Mouse (Mus musculus): ENCODE data around the gene Cdk8.

Gene Cdk8

DNA sequence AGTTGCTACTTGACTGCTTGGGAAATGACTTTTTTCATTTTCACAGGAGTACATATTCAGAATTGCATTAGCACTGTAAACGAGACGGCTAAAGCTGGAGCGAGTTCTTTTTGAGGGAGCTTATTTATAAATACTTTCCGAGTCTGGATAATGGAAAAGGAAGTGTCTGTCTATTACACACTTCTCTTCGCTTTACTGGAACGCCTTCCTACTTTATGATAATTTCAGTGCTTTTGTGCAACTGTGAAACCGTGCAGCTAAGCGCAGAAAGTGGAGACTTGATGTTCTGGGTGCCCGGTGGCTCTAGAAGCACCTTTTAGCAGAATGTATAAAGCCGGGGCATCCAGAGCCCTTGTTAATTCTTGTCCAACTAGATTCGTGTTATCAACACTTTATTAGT lies 1.8 kb downstream of the Cdk8 start:
- DNase-seq (ENCODE audit: low read depth) = no peak

DNA sequence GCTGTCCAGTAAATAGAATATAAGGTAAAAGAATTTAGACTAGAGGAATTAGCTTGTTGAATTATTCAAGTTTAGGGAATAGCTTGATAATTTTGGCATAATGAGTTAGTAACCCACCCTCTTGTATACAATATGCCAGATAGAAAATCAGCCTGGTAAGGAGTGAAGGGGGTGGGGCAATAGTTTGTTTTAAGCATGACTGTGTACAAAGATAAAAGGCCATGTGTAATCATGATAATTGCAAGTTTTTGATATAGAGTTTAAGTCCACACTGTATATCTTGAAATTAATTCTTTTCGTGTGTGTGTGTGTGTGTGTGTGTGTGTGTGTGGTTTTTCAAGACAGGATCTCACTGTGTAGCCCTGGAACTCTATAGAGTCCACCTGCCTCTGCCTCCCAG lies 3.3 kb downstream of the Cdk8 start:
- DNase-seq (ENCODE audit: low read depth) = no peak

DNA sequence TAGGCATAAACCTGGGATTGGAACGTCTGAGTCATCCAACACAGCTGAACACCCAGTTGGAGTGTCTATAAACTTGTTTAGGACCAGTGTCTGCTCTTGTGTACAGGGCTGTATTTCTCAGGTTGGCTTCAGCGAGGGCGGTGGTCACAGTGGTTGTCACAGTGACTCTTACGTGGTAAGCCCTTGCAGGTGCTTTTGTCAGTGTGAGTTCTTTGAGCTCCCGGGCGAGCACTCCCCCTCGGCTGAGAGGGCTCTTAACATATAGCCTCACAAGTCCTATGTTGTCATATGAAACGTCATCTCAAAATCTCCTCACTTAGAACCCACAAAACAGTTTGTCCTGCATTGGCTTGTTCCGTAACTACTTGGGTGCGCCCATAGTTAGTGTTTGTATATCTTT lies 7.2 kb downstream of the Cdk8 start:
- peak; percentile 35 for DNase-seq (ENCODE audit: low read depth)

DNA sequence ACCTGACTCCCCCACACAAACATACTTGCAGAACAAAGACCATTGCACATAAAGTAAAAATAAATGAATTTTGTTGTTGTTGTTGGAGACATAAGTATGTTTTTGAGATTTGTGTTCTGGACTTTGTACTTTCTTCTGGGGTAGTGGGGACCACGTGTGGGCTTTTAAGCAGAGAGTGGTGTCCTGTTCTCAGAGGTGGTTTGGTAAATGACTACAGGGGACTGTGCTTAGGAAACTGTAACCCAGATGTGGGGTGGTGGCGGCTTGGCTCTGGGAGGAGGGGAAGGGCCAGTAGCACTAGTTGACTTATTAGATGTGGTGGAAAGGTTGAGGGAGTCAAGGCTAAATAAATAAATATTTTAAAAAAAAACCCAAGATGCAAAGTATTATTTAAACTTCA lies 9.7 kb downstream of the Cdk8 start:
- DNase-seq (ENCODE audit: low read depth) = no peak

DNA sequence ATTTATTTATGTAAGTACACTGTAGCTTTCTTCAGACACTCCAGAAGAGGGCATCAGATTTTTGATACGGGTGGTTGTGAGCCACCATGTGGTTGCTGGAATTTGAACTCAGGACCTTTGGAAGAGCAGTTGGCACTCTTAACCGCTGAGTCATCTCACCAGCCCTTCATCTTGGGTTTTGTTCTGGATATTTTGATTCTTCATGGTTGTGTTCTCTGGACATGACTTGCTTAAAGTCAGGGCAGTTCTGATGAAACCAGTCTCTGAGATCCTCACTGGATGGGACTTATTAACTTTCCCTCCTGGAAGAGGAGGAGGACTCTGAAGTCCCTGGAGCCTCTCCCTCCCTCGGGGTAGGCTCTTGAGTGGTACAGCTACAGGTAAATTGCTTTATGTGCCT lies 10.2 kb downstream of the Cdk8 start:
- peak; percentile 69 for DNase-seq (ENCODE audit: low read depth)

DNA sequence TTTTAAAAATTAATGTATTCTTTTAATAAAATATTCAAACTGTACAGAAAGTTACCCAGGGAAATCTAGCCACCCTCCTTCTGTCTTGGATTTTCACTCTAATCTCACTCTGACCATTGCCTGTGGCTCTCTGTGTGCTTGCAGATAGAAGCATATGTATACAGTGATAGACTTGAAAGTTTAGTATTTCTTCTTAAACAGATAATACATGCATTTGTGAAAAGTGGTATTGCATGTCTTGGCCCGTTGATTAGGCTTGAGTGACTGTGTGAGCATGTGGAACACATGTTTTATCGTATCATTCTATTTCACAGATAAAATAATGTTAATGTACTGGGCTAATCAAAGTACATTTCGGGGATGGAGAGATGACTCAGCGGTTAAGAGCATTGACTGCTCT lies 14.2 kb downstream of the Cdk8 start:
- no peak for DNase-seq (ENCODE audit: low read depth)

DNA sequence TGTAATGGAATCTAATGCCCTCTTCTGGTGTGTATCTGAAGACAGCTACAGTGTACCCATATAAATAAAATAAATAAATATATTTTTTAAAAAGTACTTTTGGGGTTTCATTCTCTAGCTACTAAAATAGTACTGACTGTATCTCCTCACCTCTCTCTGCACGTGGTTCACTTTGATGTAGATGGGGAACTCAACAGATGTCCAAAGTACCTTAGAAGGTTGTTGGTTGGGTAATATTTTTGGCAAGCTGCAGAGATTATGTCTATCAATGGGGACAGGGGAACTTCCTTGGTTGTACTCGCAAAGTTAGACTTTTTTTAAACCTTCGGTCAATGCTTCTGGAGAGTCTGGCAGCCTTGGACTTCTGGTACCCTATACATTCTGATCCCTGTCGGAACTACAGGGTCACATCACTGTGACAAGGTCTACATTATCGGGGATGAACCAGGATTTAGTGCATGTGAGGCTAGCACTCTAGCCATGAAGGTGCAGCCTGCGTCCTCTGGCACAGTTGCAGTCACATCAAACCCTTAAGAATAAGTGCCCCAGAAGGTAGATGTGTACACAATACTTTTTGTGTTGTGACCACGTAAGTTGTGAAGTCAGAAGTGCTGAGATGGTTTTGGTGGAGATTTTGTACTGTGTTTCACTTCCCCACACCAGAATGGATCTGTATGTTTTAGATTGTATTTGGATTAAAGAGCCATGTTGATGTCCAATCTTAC lies 14.8 kb downstream of the Cdk8 start:
- no peak for DNase-seq (ENCODE audit: low read depth)

DNA sequence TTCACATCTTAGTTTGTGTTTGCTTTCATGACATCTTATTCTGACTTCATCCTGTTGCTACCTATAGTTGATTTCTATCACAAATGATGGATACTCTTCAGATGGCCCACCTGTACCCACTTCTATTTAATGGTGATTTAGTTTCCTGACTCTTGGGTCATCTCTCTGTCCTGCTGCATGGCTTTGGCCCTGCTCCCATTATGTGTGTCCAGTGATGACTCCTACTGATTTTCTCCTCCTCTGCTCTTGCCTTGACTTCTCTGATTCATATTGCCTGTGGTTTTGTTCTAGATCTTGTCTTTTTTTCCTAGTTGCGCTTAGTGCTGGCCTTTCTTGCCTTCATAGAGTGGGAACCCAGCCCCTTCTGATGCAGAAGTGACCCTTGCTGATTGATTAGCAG lies 15.4 kb downstream of the Cdk8 start:
- DNase-seq (ENCODE audit: low read depth) = no peak

DNA sequence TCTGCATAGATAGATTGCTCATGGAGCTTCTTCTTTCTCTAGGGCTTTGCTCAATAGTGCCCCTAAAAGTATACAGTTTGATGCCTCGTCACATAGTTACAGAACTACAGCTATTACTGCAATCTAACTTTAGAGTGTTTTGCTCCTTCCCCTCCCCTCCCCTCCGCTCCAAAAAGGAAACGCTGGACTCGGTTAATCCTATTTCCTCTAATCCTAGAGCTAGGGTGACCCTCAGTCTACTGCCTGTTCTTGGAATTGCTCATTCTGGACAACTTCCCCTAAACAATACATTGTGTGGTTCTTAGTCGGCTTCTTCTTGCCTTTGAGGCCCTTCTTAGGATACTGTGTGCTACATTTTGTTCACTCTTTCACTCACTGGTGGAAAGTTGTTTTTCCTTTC lies 16.7 kb downstream of the Cdk8 start:
- DNase-seq (ENCODE audit: low read depth) = no peak

DNA sequence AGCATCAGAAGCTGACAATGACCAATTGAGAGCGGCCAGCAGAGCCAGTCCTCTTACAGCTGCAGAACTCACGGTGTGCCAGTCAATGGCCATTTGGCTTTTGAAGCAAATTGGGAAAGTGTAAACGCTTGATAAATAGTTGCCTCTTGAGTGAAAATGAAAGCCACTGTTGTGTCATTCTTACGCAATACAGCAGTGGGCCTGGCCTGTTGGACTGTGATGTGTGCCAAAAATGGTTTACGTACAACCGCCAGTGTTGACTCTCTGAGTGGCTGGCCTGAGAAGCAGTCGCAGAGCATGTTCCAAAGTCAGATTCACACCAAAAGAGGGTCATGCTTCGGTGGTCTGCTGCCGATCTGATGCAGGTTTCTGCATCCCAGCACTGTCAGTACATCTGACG lies 17.7 kb downstream of the Cdk8 start:
- DNase-seq (ENCODE audit: low read depth) = peak; percentile 68

DNA sequence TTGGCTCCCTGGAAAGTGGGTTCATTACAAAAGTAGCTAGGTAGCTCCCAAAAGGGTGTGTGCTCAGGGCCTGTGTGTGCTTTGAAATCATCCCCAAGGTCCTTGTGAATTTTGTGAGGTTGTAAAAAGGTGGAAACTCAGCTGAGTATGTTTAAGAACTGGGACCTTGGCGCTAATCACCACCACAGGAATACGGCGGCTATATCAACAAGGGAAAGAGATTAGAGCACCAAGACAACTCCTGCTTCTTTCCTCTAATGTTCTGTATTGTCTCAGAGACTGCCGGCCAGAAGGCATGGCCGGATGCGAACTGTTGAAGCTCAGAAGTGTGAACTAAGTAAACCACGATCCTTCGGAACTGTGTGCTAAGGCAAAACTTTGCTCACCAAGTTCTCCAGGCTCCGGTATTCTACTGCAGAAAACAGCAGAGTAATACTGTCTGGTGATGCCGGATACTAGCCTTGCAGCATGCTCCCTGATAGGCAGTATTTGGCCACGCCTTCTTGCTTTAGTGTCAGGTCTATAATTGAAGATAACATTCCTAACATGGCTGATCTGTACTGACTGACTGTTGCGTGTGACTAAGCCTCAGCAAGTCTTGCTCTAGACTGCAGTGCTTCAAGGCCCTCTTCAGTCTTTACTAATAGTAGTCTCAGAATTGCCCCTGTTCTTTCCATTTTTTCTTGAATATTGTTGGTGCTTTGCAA lies 19.5 kb downstream of the Cdk8 start:
- no peak for DNase-seq (ENCODE audit: low read depth)

DNA sequence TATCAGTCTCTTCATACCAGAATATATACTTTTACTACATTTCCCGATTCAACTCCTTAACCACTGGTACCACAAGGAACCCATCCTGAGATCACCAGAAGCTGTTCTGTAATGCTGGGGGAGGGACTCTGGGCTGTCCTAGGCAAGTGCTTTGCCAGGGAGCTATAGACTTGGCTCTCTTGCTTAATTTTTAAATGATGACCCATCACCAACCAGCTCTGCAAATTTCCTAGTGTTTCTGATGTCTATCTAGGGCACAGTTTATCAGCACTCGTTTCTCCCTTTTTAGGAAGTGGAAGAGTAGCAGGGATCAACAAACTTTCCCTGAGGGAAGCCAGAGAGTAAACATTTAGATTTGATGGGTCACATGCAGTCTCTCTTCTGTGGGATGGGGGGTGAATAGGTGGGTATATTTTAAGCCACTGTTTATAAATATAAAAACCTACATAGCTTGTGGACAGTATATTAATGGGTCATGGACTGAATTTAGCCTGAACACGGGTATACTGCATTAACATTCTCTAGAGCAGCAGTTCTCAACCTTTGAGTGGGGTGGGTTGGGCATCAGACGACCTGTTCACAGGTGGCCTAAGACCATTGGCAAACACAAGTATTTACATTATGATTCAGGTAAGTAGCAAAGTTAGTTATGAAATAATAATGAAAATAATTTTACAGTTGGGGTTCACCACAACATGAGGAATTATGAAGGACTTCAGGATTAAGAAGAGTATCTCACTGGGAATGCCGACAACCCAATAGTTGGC lies 20.8 kb downstream of the Cdk8 start:
- peak; percentile 31 for DNase-seq (ENCODE audit: low read depth)

DNA sequence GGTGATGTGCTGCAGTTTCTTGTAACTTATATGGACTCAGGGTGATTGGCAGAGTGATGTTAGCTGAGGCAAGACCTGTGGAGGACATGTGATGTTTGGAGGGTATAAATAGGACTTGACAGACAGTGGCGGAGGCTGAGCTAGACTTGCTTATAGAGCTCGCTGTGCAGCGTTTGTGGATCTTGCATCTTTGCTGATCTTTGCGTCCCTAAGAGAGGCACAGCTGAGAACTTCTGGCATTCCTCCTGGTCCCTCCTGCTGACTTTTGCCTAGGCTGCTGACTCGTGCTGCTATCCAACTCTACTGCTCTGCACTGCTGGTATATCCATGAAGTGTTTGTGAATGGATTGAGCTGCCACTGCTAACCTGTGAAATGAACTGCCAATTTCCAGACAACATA lies 22.6 kb downstream of the Cdk8 start:
- no peak for DNase-seq (ENCODE audit: low read depth)

DNA sequence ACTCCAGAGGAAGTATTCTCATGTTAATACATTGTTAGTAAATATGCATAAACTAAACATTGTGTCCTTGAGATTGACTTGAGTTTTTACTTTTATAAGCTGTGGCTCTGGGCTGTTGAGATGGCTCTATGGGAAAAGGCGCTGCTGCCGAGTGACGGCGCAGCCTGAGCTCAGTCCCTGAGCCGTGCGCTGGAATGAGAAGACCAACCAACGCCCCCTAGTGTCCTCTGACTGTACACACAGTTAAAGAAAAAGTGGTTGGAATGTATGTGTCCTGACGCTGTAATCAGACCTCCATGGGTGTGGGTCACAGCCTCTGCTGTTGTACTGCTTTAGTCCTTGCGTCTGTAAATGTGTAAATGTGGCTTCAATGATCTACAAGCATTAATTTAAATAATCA lies 29.0 kb downstream of the Cdk8 start:
- DNase-seq (ENCODE audit: low read depth) = no peak

DNA sequence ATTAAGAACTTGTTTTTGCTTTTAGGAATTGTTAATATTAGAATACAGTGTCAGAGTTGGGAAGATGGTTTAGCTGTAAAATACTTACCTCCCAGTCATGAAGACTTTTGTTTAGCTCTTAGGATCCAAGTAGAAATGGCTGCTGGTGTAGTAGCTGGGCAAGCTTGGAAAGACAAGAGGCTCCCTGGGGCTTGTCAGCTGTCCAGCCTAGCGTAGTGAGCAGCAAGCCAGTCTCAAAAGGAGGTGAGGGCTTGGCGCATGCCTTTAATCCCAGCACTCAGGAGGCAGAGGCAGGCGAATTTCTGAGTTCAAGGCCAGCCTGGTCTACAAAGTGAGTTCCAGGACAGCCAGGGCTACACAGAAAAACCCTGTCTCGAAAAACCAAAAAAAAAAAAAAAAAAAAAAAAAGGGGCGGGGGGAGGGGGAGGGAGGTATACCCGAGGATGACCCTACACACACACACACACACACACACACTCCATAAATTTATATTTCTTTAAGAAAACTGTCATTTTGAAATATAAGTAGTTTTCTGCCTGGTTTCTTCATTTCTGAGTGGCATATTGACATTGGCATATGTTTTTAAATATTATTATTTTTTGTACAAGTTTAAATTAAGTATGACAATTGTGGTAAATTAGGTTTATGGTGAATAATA lies 35.0 kb downstream of the Cdk8 start:
- DNase-seq (ENCODE audit: low read depth) = no peak

DNA sequence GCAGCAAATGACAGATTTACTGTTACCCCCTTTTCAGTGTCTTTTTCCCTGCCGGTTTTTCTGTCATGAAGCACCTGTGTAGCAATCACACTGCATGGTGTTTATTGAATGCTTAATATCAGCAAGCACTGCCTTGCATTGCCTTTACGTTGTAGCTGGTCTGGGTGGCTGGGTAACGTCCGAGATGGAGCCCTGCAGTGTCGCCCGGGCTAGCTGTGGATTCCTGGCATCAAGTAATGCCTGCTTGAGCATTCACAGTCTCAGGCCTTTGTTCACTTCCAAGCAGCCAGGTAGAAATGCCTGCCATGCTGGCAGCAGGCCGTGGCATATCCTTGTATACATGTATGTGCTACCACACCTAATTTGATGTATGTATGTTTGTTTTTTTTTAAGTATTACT lies 36.7 kb downstream of the Cdk8 start:
- no peak for DNase-seq (ENCODE audit: low read depth)

DNA sequence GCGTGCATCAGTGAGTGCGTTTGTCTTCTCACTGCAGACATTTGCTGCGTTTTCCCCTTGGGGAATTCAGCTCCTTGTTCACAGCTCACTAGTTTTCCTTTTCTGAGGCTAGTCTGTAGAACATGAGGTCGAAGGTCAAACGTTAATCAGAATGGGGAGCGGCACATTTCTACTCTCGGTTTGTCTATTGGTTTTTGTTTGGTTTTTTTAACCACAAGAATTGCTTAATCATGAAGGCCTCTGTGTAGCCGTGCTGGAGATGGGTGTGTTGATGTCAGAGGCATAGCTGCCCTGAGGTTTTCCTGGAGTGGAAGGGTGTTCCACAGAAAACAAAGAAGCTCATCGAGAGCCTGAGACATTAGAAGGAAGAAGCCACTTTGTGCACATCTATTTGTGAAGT lies 39.6 kb downstream of the Cdk8 start:
- DNase-seq (ENCODE audit: low read depth) = peak; percentile 9

DNA sequence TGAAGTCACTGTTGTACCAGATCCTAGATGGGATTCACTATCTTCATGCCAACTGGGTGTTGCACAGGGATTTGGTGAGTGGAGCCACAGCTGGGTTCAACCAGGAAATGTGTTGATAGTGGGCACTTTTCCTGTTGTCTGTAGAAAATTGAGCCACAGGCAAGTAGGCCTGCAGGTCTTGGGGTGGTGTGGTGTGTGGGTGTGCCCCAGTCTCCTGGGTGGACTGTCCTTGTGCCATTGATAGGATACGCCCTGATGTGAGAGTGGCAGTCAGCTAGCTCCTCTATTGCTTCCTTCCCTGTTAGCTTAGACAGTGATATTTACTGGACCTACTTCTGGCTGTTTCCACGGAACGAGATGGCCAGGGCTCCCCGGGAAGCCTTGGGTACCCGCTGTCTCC lies 40.6 kb downstream of the Cdk8 start:
- DNase-seq (ENCODE audit: low read depth) = no peak

DNA sequence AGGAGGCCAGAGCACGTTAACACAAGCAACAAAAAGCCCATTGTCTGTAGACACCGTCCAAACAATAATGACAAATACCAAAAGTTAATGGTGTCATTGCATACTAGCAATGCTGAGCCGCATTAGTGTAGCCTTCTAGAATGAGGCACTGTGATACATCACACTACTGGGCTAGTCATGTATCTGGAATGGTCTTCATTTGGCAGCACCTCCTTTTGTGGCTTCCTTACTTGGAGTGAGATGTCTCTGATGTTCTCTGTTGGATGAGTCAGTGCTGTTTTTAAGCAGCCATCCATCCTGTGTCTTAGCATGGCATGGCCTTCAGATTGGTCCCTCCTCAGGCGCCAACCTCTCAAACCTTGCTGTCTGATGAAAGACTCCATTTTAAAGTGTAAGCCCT lies 42.1 kb downstream of the Cdk8 start:
- peak; percentile 62 for DNase-seq (ENCODE audit: low read depth)

DNA sequence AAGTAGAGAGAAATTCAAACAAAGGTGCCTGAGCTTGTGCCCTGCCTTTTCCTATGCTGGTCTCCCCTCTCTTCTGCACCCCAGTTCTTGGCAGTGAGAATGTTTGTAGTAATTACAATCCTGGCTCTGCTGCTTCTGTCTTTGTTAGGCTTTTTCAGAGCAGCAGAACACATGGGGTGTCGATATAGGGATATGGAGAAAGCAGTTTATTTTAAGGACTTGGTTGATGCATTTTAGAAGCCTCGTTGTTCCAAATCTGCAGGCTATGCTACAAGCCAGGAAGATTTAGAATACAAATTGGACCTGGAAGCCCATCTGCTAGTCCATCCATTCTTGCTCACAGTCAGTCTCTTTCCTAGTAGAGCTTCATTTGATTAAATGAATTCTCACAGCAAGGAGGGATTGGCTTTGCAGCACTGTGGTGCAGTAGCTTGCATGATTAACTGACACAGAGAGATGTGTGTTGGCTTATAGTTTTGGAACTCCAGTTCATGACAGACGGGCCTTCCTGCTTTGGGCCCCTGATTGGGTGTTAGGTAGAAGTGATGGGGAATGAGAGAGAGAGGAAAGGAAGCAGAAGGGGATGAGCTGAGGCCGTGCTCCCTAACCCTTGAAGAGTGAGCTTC lies 43.5 kb downstream of the Cdk8 start:
- DNase-seq (ENCODE audit: low read depth) = no peak

DNA sequence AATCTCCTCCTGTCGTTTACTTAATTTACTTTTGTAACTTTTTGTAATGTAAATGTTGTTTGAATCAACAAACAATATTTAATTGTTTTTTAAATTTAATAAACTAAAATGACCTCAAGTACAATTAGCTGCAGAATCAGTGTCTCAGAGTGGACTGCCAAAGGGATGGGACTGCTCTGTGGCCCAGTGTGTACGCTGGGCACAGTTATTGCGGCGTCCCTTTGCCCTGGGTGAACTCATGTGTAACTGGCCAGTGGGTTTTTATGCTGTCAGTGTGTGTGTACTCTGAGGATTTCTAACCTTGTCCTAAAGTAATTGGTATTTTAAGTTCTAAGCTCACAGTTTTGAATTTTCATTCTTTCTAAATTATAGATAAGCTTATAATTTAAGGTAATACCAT lies 46.5 kb downstream of the Cdk8 start:
- no peak for DNase-seq (ENCODE audit: low read depth)

DNA sequence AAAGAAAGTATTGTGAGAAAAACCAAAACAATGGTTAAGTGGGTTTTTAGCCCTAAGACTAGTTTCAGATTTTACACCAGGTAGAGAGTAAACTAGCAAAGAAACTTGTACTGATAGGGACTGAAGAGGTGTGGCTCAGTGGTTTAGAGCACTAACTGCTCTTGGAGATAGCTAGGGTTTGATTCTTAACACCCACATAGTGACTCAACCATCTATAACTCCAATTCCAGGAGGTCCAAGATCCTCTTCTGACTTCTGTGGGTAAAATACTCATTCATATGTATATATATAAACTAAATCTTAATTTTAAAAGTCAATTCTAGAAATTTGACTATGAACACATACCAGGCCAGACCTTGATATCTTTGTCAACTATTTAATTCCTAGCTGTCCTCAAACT lies 49.0 kb downstream of the Cdk8 start:
- no peak for DNase-seq (ENCODE audit: low read depth)

Measured in NIH3T3 (cell line).